Mouse (Mus musculus): ENCODE measurements around the gene Bri3. TPM values are rescaled to one million over a fixed set of nuclear protein-coding genes. Genes with fewer than 3 reads are reported as not detected.

Bri3 gene
- polyA plus RNA-seq, 1 experiment: 76.9 TPM

- no peaks in the 10 kb centered on the region for H3K27me3 ChIP-seq (ENCODE audit: control insufficient read depth, insufficient read depth, low read length)
- no peak for DNase-seq
- WGBS: 18% methylated on average over 8 of the region's 8 CpGs
- H3K4me1 ChIP-seq (replicated peaks; ENCODE audit: control insufficient read depth, insufficient read depth, low read length): peaks cover 6% of the 10 kb centered on the region; the same call in 1 of the 2 replicates
- H3K4me3 ChIP-seq (ENCODE audit: control insufficient read depth, insufficient read depth, low read length): no peak overlapping the region
- TF ChIP-seq POLR2A (IDR thresholded peaks at IDR 0.05; ENCODE audit: control insufficient read depth, extremely low read depth, insufficient read depth, low read length, poor library complexity) (no peak), CTCF (IDR thresholded peaks at IDR 0.05; ENCODE audit: borderline replicate concordance, control insufficient read depth, extremely low read depth, insufficient read depth, low read length, poor library complexity) (no peak)
- H3K36me3 ChIP-seq (ENCODE audit: control insufficient read depth, insufficient read depth, low read length): no peaks in the 10 kb centered on the region
- H3K27ac ChIP-seq (ENCODE audit: control insufficient read depth, insufficient read depth, low read length): no peak overlapping the region
Measured at GRCm38 (mm10) chr5:144283551-144284031, 39.4 kb downstream of the Bri3 start.

- no peak overlapping the region for H3K4me3 ChIP-seq (ENCODE audit: control insufficient read depth, insufficient read depth, low read length)
- 93% methylated on average over 5 of the region's 5 CpGs for WGBS
- no peaks in the 10 kb centered on the region for H3K27me3 ChIP-seq (ENCODE audit: control insufficient read depth, insufficient read depth, low read length)
- H3K36me3 ChIP-seq (ENCODE audit: control insufficient read depth, insufficient read depth, low read length): no peaks in the 10 kb centered on the region
- H3K27ac ChIP-seq (ENCODE audit: control insufficient read depth, insufficient read depth, low read length): no peak overlapping the region
- no peak for DNase-seq
- H3K4me1 ChIP-seq (replicated peaks; ENCODE audit: control insufficient read depth, insufficient read depth, low read length): peaks cover 6% of the 10 kb centered on the region; the same call in 1 of the 2 replicates
- TF ChIP-seq POLR2A (IDR thresholded peaks at IDR 0.05; ENCODE audit: control insufficient read depth, extremely low read depth, insufficient read depth, low read length, poor library complexity) (no peak), CTCF (IDR thresholded peaks at IDR 0.05; ENCODE audit: borderline replicate concordance, control insufficient read depth, extremely low read depth, insufficient read depth, low read length, poor library complexity) (no peak)
Measured at GRCm38 (mm10) chr5:144284599-144284998, 40.4 kb downstream of the Bri3 start.

GRCm38 (mm10) chr5:144286591-144287266, 42.5 kb downstream of the Bri3 start:
- Histone ChIP-seq H3K4me3 (ENCODE audit: control insufficient read depth, insufficient read depth, low read length) (no peak overlapping the region), H3K27ac (ENCODE audit: control insufficient read depth, insufficient read depth, low read length) (no peak overlapping the region), H3K4me1 (replicated peaks; ENCODE audit: control insufficient read depth, insufficient read depth, low read length) (peaks cover 6% of the 10 kb centered on the region; the same call in 1 of the 2 replicates), H3K27me3 (ENCODE audit: control insufficient read depth, insufficient read depth, low read length) (no peaks in the 10 kb centered on the region), H3K36me3 (ENCODE audit: control insufficient read depth, insufficient read depth, low read length) (no peaks in the 10 kb centered on the region)
- no peak for DNase-seq
- TF ChIP-seq CTCF (IDR thresholded peaks at IDR 0.05; ENCODE audit: borderline replicate concordance, control insufficient read depth, extremely low read depth, insufficient read depth, low read length, poor library complexity): no peak
- no peak for TF ChIP-seq POLR2A (IDR thresholded peaks at IDR 0.05; ENCODE audit: control insufficient read depth, extremely low read depth, insufficient read depth, low read length, poor library complexity)
- 57% methylated on average over 9 of the region's 9 CpGs for WGBS

- H3K27me3 ChIP-seq (ENCODE audit: control insufficient read depth, insufficient read depth, low read length): no peaks in the 10 kb centered on the region
- no peaks in the 10 kb centered on the region for H3K36me3 ChIP-seq (ENCODE audit: control insufficient read depth, insufficient read depth, low read length)
- DNase-seq: no peak
- no peak overlapping the region for H3K27ac ChIP-seq (ENCODE audit: control insufficient read depth, insufficient read depth, low read length)
- H3K4me3 ChIP-seq (ENCODE audit: control insufficient read depth, insufficient read depth, low read length): no peak overlapping the region
- no peak for TF ChIP-seq POLR2A (IDR thresholded peaks at IDR 0.05; ENCODE audit: control insufficient read depth, extremely low read depth, insufficient read depth, low read length, poor library complexity)
- TF ChIP-seq CTCF (IDR thresholded peaks at IDR 0.05; ENCODE audit: borderline replicate concordance, control insufficient read depth, extremely low read depth, insufficient read depth, low read length, poor library complexity): no peak
- peaks cover 6% of the 10 kb centered on the region; the same call in 1 of the 2 replicates for H3K4me1 ChIP-seq (replicated peaks; ENCODE audit: control insufficient read depth, insufficient read depth, low read length)
- 90% methylated on average over 3 of the region's 3 CpGs for WGBS
Measured at GRCm38 (mm10) chr5:144287267-144287820, 43.1 kb downstream of the Bri3 start.

GRCm38 (mm10) chr5:144288391-144288790, 44.2 kb downstream of the Bri3 start:
- no peak for DNase-seq

GRCm38 (mm10) chr5:144289769-144290440, 45.7 kb downstream of the Bri3 start:
- TF ChIP-seq CTCF (IDR thresholded peaks at IDR 0.05; ENCODE audit: borderline replicate concordance, control insufficient read depth, extremely low read depth, insufficient read depth, low read length, poor library complexity): no peak
- Histone ChIP-seq H3K27me3 (ENCODE audit: control insufficient read depth, insufficient read depth, low read length) (no peaks in the 10 kb centered on the region), H3K27ac (ENCODE audit: control insufficient read depth, insufficient read depth, low read length) (no peak overlapping the region), H3K36me3 (ENCODE audit: control insufficient read depth, insufficient read depth, low read length) (no peaks in the 10 kb centered on the region), H3K4me3 (ENCODE audit: control insufficient read depth, insufficient read depth, low read length) (no peak overlapping the region), H3K4me1 (replicated peaks; ENCODE audit: control insufficient read depth, insufficient read depth, low read length) (no peaks in the 10 kb centered on the region)
- DNase-seq: no peak
- 90% methylated on average over 4 of the region's 4 CpGs for WGBS

More at GRCm38 (mm10) chr5:144288391-144288790, 44.2 kb downstream of the Bri3 start:
- Histone ChIP-seq H3K4me3 (ENCODE audit: control insufficient read depth, insufficient read depth, low read length) (no peak overlapping the region), H3K36me3 (ENCODE audit: control insufficient read depth, insufficient read depth, low read length) (no peaks in the 10 kb centered on the region), H3K27me3 (ENCODE audit: control insufficient read depth, insufficient read depth, low read length) (no peaks in the 10 kb centered on the region), H3K4me1 (replicated peaks; ENCODE audit: control insufficient read depth, insufficient read depth, low read length) (0 out of 2 replicates have a peak, but pooled peaks cover 3% of the 10 kb centered on the region), H3K27ac (ENCODE audit: control insufficient read depth, insufficient read depth, low read length) (no peak overlapping the region)
- TF ChIP-seq CTCF (IDR thresholded peaks at IDR 0.05; ENCODE audit: borderline replicate concordance, control insufficient read depth, extremely low read depth, insufficient read depth, low read length, poor library complexity) (no peak), POLR2A (IDR thresholded peaks at IDR 0.05; ENCODE audit: control insufficient read depth, extremely low read depth, insufficient read depth, low read length, poor library complexity) (no peak)
- WGBS: 93% methylated on average over 9 of the region's 9 CpGs

All from thymus, adult 2 months (tissue).